Mouse (Mus musculus) ES-Bruce4 (cell line): ENCODE measurements around the gene Smagp. TPM values are rescaled to one million over a fixed set of nuclear protein-coding genes. Genes with fewer than 3 reads are reported as not detected.

Experiments used
- H3K27ac ChIP-seq: 2 replicates; pipeline ENCODE4 v1.5.1; 2012; ENCODE audit warnings: low read length, inconsistent platforms; ENCODE audit not compliant: insufficient read depth
- H3K27me3 ChIP-seq: 2 replicates; pipeline ENCODE4 v1.6.1; 2012; ENCODE audit warnings: mild to moderate bottlenecking, low read length, inconsistent platforms; ENCODE audit not compliant: control insufficient read depth, poor library complexity, insufficient read depth, severe bottlenecking
- H3K36me3 ChIP-seq: 2 replicates; pipeline ENCODE4 v1.6.1; 2012; ENCODE audit warnings: inconsistent platforms, mild to moderate bottlenecking, low read length, moderate library complexity; ENCODE audit not compliant: control insufficient read depth, poor library complexity, insufficient read depth, severe bottlenecking
- H3K4me1 ChIP-seq: one replicate; pipeline ENCODE4 v1.8.1; 2011; ENCODE audit warnings: low read length; ENCODE audit not compliant: control insufficient read depth, insufficient read depth
- H3K4me3 ChIP-seq: 2 replicates; pipeline ENCODE4 v1.5.1; 2011; ENCODE audit warnings: low read depth, mild to moderate bottlenecking, low read length
- H3K9ac ChIP-seq: 2 replicates; pipeline ENCODE4 v1.6.1; 2012; ENCODE audit warnings: low read depth, mild to moderate bottlenecking, inconsistent platforms; ENCODE audit not compliant: poor library complexity, severe bottlenecking
- H3K9me3 ChIP-seq: replicated peaks from 2 replicates; pipeline ENCODE4 v1.6.1; 2012; ENCODE audit warnings: mild to moderate bottlenecking, low read length, inconsistent platforms; ENCODE audit not compliant: control insufficient read depth, poor library complexity, insufficient read depth, severe bottlenecking
- CTCF ChIP-seq: IDR thresholded peaks from one replicate; pipeline ENCODE4 v1.8.1; 2011; ENCODE audit warnings: low read depth, low read length
- EP300 ChIP-seq: IDR thresholded peaks from 2 replicates; pipeline ENCODE4 v1.6.1; 2011; ENCODE audit warnings: low read depth, low read length; ENCODE audit not compliant: insufficient read depth
- POLR2A ChIP-seq: IDR thresholded peaks from one replicate; pipeline ENCODE4 v1.8.1; 2011; ENCODE audit warnings: low read length; ENCODE audit not compliant: insufficient read depth
- polyA plus RNA-seq: library from polyadenylated mRNA; stranded (reverse); fragments of >200 nt; gene quantifications from 2 replicates; pipeline ENCODE4 v1.2.4, GENCODE M21; 2011; ENCODE audit warnings: low read depth; ENCODE audit not compliant: missing spikeins, insufficient read depth, insufficient read length

Gene Smagp
- polyA plus RNA-seq, 1 experiment, result 36.6 TPM

- Histone ChIP-seq H3K36me3 (no peaks in the 10 kb centered on the region), H3K4me1 (no peaks in the 10 kb centered on the region), H3K4me3 (no peak overlapping the region), H3K9me3 (no peaks in the 10 kb centered on the region), H3K27me3 (no peaks in the 10 kb centered on the region), H3K9ac (no peak overlapping the region), H3K27ac (no peak overlapping the region)
- TF ChIP-seq POLR2A (no peak), CTCF (no peak), EP300 (no peak)
Observed at GRCm38 (mm10) chr15:100660805-100661204, 24.1 kb upstream of the Smagp start.

- no peak overlapping the region for H3K9ac ChIP-seq
- H3K27ac ChIP-seq, result no peak overlapping the region
- no peaks in the 10 kb centered on the region for H3K36me3 ChIP-seq
- no peaks in the 10 kb centered on the region for H3K4me1 ChIP-seq
- no peaks in the 10 kb centered on the region for H3K27me3 ChIP-seq
- no peaks in the 10 kb centered on the region for H3K9me3 ChIP-seq
- H3K4me3 ChIP-seq, result no peak overlapping the region
- no peak for TF ChIP-seq CTCF
- no peak for TF ChIP-seq EP300
Observed at GRCm38 (mm10) chr15:100660306-100660705, 23.6 kb upstream of the Smagp start.

- TF ChIP-seq CTCF, result no peak
- no peak for TF ChIP-seq POLR2A
- no peak for TF ChIP-seq EP300
- Histone ChIP-seq H3K9me3 (no peaks in the 10 kb centered on the region), H3K4me1 (no peaks in the 10 kb centered on the region), H3K9ac (no peak overlapping the region), H3K4me3 (no peak overlapping the region), H3K36me3 (no peaks in the 10 kb centered on the region), H3K27me3 (no peaks in the 10 kb centered on the region), H3K27ac (no peak overlapping the region)
Observed at GRCm38 (mm10) chr15:100655201-100655600, 18.5 kb upstream of the Smagp start.

GRCm38 (mm10) chr15:100654271-100654670, 17.5 kb upstream of the Smagp start:
- Histone ChIP-seq H3K36me3 (no peaks in the 10 kb centered on the region), H3K4me1 (peaks cover 3% of the 10 kb centered on the region), H3K9ac (no peak overlapping the region), H3K27ac (no peak overlapping the region), H3K4me3 (no peak overlapping the region), H3K27me3 (no peaks in the 10 kb centered on the region), H3K9me3 (no peaks in the 10 kb centered on the region)
- TF ChIP-seq POLR2A, result no peak
- TF ChIP-seq CTCF, result no peak
- no peak for TF ChIP-seq EP300

- Histone ChIP-seq H3K4me1 (peaks cover 5% of the 10 kb centered on the region), H3K9me3 (no peaks in the 10 kb centered on the region), H3K27me3 (no peaks in the 10 kb centered on the region), H3K36me3 (no peaks in the 10 kb centered on the region), H3K4me3 (no peak overlapping the region), H3K9ac (no peak overlapping the region), H3K27ac (no peak overlapping the region)
- TF ChIP-seq CTCF, result no peak
- TF ChIP-seq POLR2A, result no peak
- no peak for TF ChIP-seq EP300
Observed at GRCm38 (mm10) chr15:100651610-100652009, 14.9 kb upstream of the Smagp start.

- Histone ChIP-seq H3K27me3 (no peaks in the 10 kb centered on the region), H3K27ac (no peak overlapping the region), H3K9me3 (no peaks in the 10 kb centered on the region), H3K4me1 (peaks cover 5% of the 10 kb centered on the region), H3K36me3 (no peaks in the 10 kb centered on the region), H3K4me3 (no peak overlapping the region), H3K9ac (no peak overlapping the region)
- no peak for TF ChIP-seq POLR2A
- no peak for TF ChIP-seq EP300
- TF ChIP-seq CTCF, result no peak
Observed at GRCm38 (mm10) chr15:100650111-100650510, 13.4 kb upstream of the Smagp start.
